Mouse (Mus musculus): ENCODE measurements at regions not wholly inside any gene's neighbourhood (a gene's known extent, or its start where the extent isn't known, plus 50 kb on each side); places are given as distances from the start of the nearest gene placed in this dataset.

DNA sequence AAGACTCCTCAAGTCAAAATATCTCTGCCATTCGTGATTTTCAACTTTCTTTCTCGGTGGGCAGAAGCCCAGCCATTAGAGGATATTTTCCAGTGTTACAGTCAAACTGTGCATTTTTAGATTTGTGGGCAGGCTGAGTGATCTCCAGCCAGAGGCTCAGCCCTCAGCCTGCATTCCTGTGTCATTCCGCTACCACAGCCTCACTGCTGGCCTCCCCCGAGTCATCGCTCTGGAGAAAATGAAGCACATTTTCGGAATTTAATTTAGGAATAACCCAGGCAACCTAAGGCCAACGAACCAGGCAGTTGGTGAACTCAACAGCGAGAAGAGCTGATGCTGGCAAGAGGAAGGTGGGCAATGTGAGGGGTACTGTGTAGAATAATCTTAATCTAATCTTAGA is 80.9 kb upstream of the Nudt7 start:
- TF ChIP-seq CTCF (conservative IDR thresholded peaks at IDR 0.05; ENCODE audit: low read length), result no peak
- no peak for TF ChIP-seq POU5F1 (IDR thresholded peaks at IDR 0.05; ENCODE audit: borderline replicate concordance, low read length)
- TF ChIP-seq NANOG (IDR thresholded peaks at IDR 0.05; ENCODE audit: borderline replicate concordance, low read length), result no peak
